Mouse (Mus musculus) kidney, embryonic 16.5 days (tissue): ENCODE results near the gene Synpr. TPM values are rescaled to one million over a fixed set of nuclear protein-coding genes. Genes with fewer than 3 reads are reported as not detected.

Experiments
- ATAC-seq: fragments of 200-750 bp; cut with Nextera tagmentation; 2 replicates; pipeline ENCODE4 v1.8.0; 2017; ENCODE audit warnings: moderate TSS enrichment; ENCODE audit not compliant: low FRiP score, low TSS enrichment
- H3K27ac ChIP-seq: fragments of 300-500 bp; sonication (generic); 2 replicates; pipeline ENCODE4 v1.5.1; 2014; ENCODE audit warnings: low read length
- H3K27me3 ChIP-seq: fragments of 300-500 bp; sonication (generic); 2 replicates; pipeline ENCODE4 v1.6.1; 2014; ENCODE audit warnings: low read length, control low read depth, mixed read lengths; ENCODE audit not compliant: insufficient read depth
- H3K36me3 ChIP-seq: fragments of 300-500 bp; sonication (generic); 2 replicates; pipeline ENCODE4 v1.6.1; 2014; ENCODE audit warnings: low read length, control low read depth, mixed read lengths; ENCODE audit not compliant: insufficient read depth
- H3K4me1 ChIP-seq: fragments of 300-500 bp; sonication (generic); 2 replicates; pipeline ENCODE4 v1.6.1; 2014; ENCODE audit warnings: low read length, control low read depth, mixed read lengths; ENCODE audit not compliant: insufficient read depth
- H3K4me2 ChIP-seq: fragments of 300-500 bp; sonication (generic); replicated peaks from 2 replicates; pipeline ENCODE4 v1.6.1; 2014; ENCODE audit warnings: low read depth, low read length
- H3K4me3 ChIP-seq: fragments of 300-500 bp; sonication (generic); 2 replicates; pipeline ENCODE4 v1.5.1; 2014; ENCODE audit warnings: mild to moderate bottlenecking, low read length
- H3K9ac ChIP-seq: fragments of 300-500 bp; sonication (generic); replicated peaks from 2 replicates; pipeline ENCODE4 v1.6.1; 2014; ENCODE audit warnings: low read length
- H3K9me3 ChIP-seq: fragments of 300-500 bp; sonication (generic); 2 replicates; pipeline ENCODE4 v1.6.1; 2016; ENCODE audit warnings: low read length, control low read depth
- WGBS: fragments of 180-500 bp; shearing (Covaris S2); extraction: QIAGEN DNeasy Blood & Tissue Kit; methylation state at CpG from one replicate; pipeline ENCODE4 v1.1.7; 2014; 5-methylcytosine and 5-hydroxymethylcytosine counted together
- polyA plus RNA-seq: library from polyadenylated mRNA; unstranded; fragments of >200 nt; fragmentation: Nextera tagmentation; extraction: Ambion mirVana; gene quantifications from 2 replicates; pipeline ENCODE4 v1.2.1, GENCODE M21; 2015

Synpr gene
- polyA plus RNA-seq, 1 experiment from 2014 or later = 1.6 TPM

DNA sequence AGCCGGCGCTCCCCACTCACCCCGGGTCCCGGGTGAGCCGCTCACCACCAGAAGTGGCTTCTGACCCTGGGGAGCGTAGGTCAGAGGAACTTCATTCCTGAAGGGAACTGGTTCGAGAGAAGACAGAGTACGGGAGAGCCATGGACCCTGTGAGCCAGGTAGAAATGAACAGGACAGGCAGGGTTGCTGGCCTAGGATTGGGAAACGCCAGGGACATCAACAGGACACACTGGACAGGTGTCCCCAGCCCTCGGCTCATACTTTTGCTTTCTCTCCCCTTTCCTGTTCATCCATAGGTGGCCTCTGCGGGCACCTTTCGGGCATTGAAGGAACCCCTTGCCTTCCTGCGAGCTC lies 242 bp downstream of the Synpr start:
- ATAC-seq = no peak
- WGBS = 14% methylated on average over 13 of the region's 13 CpGs
- H3K4me2 ChIP-seq = peak overlapping the region; percentile 66
- H3K4me1 ChIP-seq = no peaks in the 10 kb centered on the region
- H3K36me3 ChIP-seq = no peaks in the 10 kb centered on the region
- no peaks in the 10 kb centered on the region for H3K27me3 ChIP-seq
- H3K27ac ChIP-seq = no peak overlapping the region
- no peaks in the 10 kb centered on the region for H3K9me3 ChIP-seq
- peak overlapping the region; percentile 53 for H3K9ac ChIP-seq
- peak overlapping the region; percentile 45 for H3K4me3 ChIP-seq

DNA sequence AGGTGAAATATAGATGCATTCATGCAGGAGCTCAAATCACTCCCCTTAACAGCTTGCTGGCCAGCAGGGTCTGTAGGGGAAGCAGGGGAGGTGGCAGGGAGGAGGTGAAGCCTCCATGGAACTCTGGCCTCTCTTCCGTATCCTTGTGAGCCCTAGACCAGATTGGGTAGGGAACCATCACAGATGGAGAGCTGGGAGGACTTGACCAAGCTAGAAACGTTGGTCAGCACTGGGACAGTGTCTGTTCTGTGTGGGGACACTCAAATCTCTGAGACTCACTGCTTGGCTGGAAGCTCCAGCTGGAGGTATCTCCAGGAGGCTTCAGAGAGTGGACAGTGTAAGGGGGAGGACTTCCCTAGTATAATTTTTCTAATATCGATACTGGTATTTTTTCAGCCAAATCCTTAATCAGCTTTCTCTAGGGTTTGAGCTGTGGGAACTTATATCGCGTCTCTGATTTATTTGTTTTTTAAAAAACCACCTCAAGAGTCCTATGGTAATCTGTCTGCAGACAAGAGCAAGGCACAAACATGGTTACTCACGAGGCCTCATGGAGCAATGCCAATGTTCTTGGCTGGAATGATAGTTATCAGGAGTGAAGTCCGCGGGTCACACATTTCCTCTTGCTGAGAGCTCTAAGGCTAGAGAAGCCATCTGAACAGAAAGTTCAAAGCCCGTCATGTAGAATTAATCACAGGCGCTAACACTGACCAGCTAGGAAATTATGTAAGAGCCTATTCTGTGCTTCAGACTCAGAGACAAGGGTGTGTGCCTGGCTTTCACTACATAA lies 956 bp downstream of the Synpr start:
- Histone ChIP-seq H3K4me1 (no peaks in the 10 kb centered on the region), H3K4me2 (peak overlapping the region; percentile 66; the same call in 1 of the 2 replicates), H3K36me3 (no peaks in the 10 kb centered on the region), H3K4me3 (no peak overlapping the region), H3K9ac (no peak overlapping the region), H3K27me3 (no peaks in the 10 kb centered on the region), H3K9me3 (no peaks in the 10 kb centered on the region), H3K27ac (no peak overlapping the region)
- ATAC-seq = no peak
- 65% methylated on average over 10 of the region's 10 CpGs for WGBS

GRCm38 (mm10) chr14:13294200-13294599 lies 9.6 kb downstream of the Synpr start:
- Histone ChIP-seq H3K4me3 (no peak overlapping the region), H3K4me2 (no peak overlapping the region), H3K36me3 (no peaks in the 10 kb centered on the region), H3K9ac (no peak overlapping the region), H3K27me3 (no peaks in the 10 kb centered on the region), H3K27ac (no peak overlapping the region), H3K9me3 (no peaks in the 10 kb centered on the region), H3K4me1 (no peaks in the 10 kb centered on the region)
- ATAC-seq = no peak
- WGBS = 80% methylated on average over 3 of the region's 3 CpGs

DNA sequence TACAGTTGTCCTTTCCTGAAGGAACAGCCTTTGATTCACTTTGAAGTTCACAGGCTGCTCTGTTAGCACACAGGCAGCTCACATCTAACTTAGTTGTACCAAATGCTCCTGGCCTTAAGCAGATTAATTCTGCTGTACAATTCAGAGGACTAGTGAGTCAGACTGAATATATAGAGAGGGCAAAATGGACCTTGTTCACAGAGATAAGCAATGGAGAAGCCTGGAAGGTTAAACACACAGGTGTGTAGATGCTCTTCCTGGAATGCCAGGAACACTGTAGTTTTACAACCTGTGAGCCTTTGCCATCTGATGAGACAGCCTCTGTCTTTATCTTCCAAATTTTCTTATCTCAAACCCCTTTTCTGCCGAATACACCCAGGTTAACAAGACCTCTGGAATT lies 29.7 kb downstream of the Synpr start:
- Histone ChIP-seq H3K36me3 (no peaks in the 10 kb centered on the region), H3K27me3 (no peaks in the 10 kb centered on the region), H3K4me2 (no peak overlapping the region), H3K4me3 (no peak overlapping the region), H3K9me3 (no peaks in the 10 kb centered on the region), H3K27ac (no peak overlapping the region), H3K9ac (no peak overlapping the region), H3K4me1 (no peaks in the 10 kb centered on the region)
- no peak for ATAC-seq
- 65% methylated on average over 1 of the region's 1 CpGs for WGBS

GRCm38 (mm10) chr14:13328461-13328860 lies 43.9 kb downstream of the Synpr start:
- no peak for ATAC-seq
- H3K27me3 ChIP-seq = no peaks in the 10 kb centered on the region
- 0 out of 2 replicates have a peak, but pooled peaks cover 3% of the 10 kb centered on the region for H3K4me1 ChIP-seq
- no peak overlapping the region for H3K4me3 ChIP-seq
- no peaks in the 10 kb centered on the region for H3K9me3 ChIP-seq
- no peak overlapping the region for H3K4me2 ChIP-seq
- H3K36me3 ChIP-seq = no peaks in the 10 kb centered on the region
- no peak overlapping the region for H3K9ac ChIP-seq
- H3K27ac ChIP-seq = no peak overlapping the region
- 83% methylated on average over 2 of the region's 2 CpGs for WGBS

GRCm38 (mm10) chr14:13332497-13333306 lies 48.1 kb downstream of the Synpr start:
- H3K36me3 ChIP-seq = no peaks in the 10 kb centered on the region
- H3K4me2 ChIP-seq = no peak overlapping the region
- H3K4me3 ChIP-seq = no peak overlapping the region
- ATAC-seq = no peak
- no peak overlapping the region for H3K27ac ChIP-seq
- H3K4me1 ChIP-seq = no peaks in the 10 kb centered on the region
- no peaks in the 10 kb centered on the region for H3K9me3 ChIP-seq
- no peaks in the 10 kb centered on the region for H3K27me3 ChIP-seq
- H3K9ac ChIP-seq = no peak overlapping the region
- WGBS = 58% methylated on average over 10 of the region's 10 CpGs

DNA sequence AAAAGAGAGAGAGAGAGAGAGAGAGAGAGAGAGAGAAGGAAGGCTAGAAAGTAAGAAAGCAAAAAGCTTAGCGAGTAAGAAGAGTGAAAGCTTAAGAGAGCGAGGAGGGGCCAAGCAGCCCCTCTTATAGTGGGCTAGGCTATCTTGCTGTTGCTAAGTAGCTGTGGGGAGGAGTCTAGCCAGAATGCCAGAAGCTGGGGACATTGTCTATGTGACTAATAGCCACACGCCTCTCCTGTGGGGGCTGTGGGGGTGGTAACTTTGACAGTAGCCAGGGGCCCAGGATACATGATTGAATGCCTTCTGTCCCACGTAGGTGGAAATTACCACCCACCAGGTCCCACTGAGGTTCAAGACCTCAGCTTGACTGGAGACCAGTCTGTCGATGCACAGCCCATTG lies 48.8 kb downstream of the Synpr start:
- no peaks in the 10 kb centered on the region for H3K4me1 ChIP-seq
- no peaks in the 10 kb centered on the region for H3K27me3 ChIP-seq
- no peak overlapping the region for H3K4me3 ChIP-seq
- no peak overlapping the region for H3K9ac ChIP-seq
- no peak overlapping the region for H3K4me2 ChIP-seq
- WGBS = 56% methylated on average over 5 of the region's 5 CpGs
- ATAC-seq = no peak
- H3K36me3 ChIP-seq = no peaks in the 10 kb centered on the region
- H3K9me3 ChIP-seq = no peaks in the 10 kb centered on the region
- H3K27ac ChIP-seq = no peak overlapping the region

- Histone ChIP-seq H3K4me2 (no peak overlapping the region), H3K27ac (no peak overlapping the region)
Observed at GRCm38 (mm10) chr14:13336162-13336561, 51.6 kb downstream of the Synpr start.

DNA sequence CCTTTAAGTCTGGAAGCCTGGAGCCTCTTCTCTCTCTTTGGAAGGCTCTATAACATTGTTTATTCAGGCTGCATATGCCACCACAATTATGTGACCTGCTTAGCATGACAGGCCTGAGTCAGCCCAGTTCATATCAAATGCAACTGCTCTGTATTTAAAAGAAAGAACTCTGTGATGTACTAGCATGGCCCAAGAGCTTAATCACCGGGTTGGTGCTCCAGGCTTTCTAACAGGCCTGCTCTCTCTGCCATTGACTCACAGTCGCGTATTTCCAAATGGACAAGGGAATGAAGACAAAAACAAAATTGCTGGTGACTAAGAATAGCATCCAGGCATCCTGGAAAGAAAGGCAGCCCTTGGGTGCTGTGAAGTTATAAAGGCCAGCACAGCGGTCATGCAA lies 56.1 kb downstream of the Synpr start:
- no peak overlapping the region for H3K4me3 ChIP-seq
- WGBS = 82% methylated on average over 4 of the region's 4 CpGs
- H3K27me3 ChIP-seq = no peaks in the 10 kb centered on the region
- H3K27ac ChIP-seq = no peak overlapping the region
- H3K4me1 ChIP-seq = no peaks in the 10 kb centered on the region
- H3K9me3 ChIP-seq = no peaks in the 10 kb centered on the region
- H3K4me2 ChIP-seq = no peak overlapping the region
- no peak overlapping the region for H3K9ac ChIP-seq
- no peak for ATAC-seq
- no peaks in the 10 kb centered on the region for H3K36me3 ChIP-seq

More at GRCm38 (mm10) chr14:13336162-13336561, 51.6 kb downstream of the Synpr start:
- Histone ChIP-seq H3K4me1 (no peaks in the 10 kb centered on the region), H3K36me3 (no peaks in the 10 kb centered on the region), H3K27me3 (no peaks in the 10 kb centered on the region), H3K9ac (no peak overlapping the region), H3K4me3 (no peak overlapping the region), H3K9me3 (no peaks in the 10 kb centered on the region)
- ATAC-seq = no peak
- 58% methylated on average over 4 of the region's 4 CpGs for WGBS

DNA sequence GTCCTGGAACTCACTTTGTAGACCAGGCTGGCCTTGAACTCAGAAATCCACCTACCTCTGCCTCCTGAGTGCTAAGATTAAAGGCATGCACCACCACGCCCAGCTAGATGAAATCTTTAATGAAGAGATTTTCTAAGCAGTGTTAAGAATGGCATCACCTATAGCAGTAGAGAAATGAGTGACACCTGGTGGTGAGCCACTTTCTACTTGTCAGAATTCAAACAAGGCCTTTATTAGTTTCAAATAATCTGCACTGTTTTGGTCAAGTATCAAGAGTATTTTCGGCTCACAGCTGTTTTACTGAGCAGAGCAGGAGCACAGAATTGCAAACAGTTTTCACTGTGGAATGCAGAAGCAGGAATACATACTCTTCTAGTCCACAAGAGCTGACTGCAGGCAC lies 59.7 kb downstream of the Synpr start:
- Histone ChIP-seq H3K36me3 (no peaks in the 10 kb centered on the region), H3K9ac (no peak overlapping the region), H3K4me3 (no peak overlapping the region), H3K4me2 (no peak overlapping the region), H3K27me3 (no peaks in the 10 kb centered on the region), H3K27ac (no peak overlapping the region), H3K9me3 (no peaks in the 10 kb centered on the region), H3K4me1 (no peaks in the 10 kb centered on the region)
- ATAC-seq = no peak
- 80% methylated on average over 2 of the region's 2 CpGs for WGBS
